Mouse (Mus musculus): ENCODE measurements at regions not wholly inside any gene's neighbourhood (a gene's known extent, or its start where the extent isn't known, plus 50 kb on each side); places are given as distances from the start of the nearest gene placed in this dataset.

DNA sequence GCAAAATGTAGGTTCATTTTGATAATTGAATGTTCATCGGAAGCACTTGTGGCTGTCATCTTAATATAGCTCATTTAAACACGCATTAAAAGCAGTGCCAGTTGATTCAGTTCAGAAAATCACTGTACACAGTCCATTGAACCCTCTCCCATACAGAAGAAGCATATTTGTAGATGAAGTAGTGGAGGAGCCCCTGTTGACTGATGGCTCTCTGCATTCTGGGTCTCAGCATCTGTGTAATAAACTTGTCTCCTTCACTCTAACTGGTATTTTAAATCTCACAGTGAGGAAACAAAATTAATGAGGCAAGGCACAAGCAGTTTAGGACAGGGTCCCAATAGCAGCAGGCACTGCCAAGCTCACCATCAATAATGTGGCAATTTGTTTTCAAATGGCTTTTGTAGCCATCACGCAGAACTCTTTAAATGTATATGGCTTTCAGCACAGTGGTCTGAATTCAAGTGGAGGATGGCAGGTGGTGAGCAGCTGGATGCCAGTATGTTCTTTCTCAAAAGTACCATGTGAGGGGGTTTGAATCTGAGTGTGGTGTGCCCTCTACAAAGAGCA, 302.8 kb upstream of the Sdr16c6 start:
- TF ChIP-seq CTCF (IDR thresholded peaks at IDR 0.05; ENCODE audit: low read depth) (no peak), EP300 (optimal IDR thresholded peaks at IDR 0.05) (no peak)

Measured in stomach, postnatal 0 days (tissue).